Comparison of ENCODE assay signal across 8 mouse cellular contexts in genomic region chr5:96373106-96373505, GRCm38 (mm10). TPM values are rescaled to one million over a fixed set of nuclear protein-coding genes. Genes with fewer than 3 reads are reported as not detected.
DNase-seq lines count a peak whose midpoint lies in the region; ATAC-seq and TF ChIP-seq lines count a peak whose summit lies in the region.

No protein-coding gene starts in this region.

- H3K36me3 ChIP-seq in heart, embryonic 13.5 days = no peaks in the 10 kb centered on the region
- H3K36me3 ChIP-seq in hindbrain, embryonic 12.5 days = no peaks in the 10 kb centered on the region
- H3K36me3 ChIP-seq in midbrain, embryonic 14.5 days (ENCODE audit: control insufficient read depth, insufficient read depth, low read length) = no peaks in the 10 kb centered on the region

- no peaks in the 10 kb centered on the region for H3K9me3 ChIP-seq in heart, embryonic 13.5 days
- no peaks in the 10 kb centered on the region; the same call in 1 of the 2 replicates for H3K9me3 ChIP-seq in hindbrain, embryonic 12.5 days (replicated peaks)
- H3K9me3 ChIP-seq in midbrain, embryonic 14.5 days (ENCODE audit: control insufficient read depth, low read length) = no peaks in the 10 kb centered on the region

- TF ChIP-seq POLR2A in cortical plate, adult 2 months (IDR thresholded peaks at IDR 0.05; ENCODE audit: extremely low read depth, insufficient read depth, low read length) = no peak

- WGBS in heart, embryonic 13.5 days = 17% methylated on average over 6 of the region's 6 CpGs
- WGBS in hindbrain, embryonic 12.5 days = 28% methylated on average over 6 of the region's 6 CpGs
- WGBS in midbrain, embryonic 14.5 days = 35% methylated on average over 6 of the region's 6 CpGs

- DNase-seq in heart, postnatal 14 days = no peak
- no peak for DNase-seq in midbrain, embryonic 14.5 days
- no peak for DNase-seq in B cell, adult 2 months
- no peak for DNase-seq in right cerebral cortex, postnatal 25 days
- DNase-seq in adipocyte (ENCODE audit: low spot score) = no peak

- no peak for TF ChIP-seq CTCF in cortical plate, adult 2 months (IDR thresholded peaks at IDR 0.05; ENCODE audit: extremely low read depth, insufficient read depth, low read length)

- H3K27ac ChIP-seq in heart, embryonic 13.5 days (replicated peaks) = peak overlapping the region; percentile 89
- no peak overlapping the region for H3K27ac ChIP-seq in cortical plate, adult 2 months (ENCODE audit: insufficient read depth, low read length)
- H3K27ac ChIP-seq in hindbrain, embryonic 12.5 days = peak overlapping the region; percentile 64; the same call in 1 of the 2 replicates
- peak overlapping the region; percentile 45; the same call in 1 of the 2 replicates for H3K27ac ChIP-seq in midbrain, embryonic 14.5 days (replicated peaks; ENCODE audit: low read depth, low read length)

- peak overlapping the region; percentile 91 for H3K4me2 ChIP-seq in heart, embryonic 13.5 days
- H3K4me2 ChIP-seq in hindbrain, embryonic 12.5 days (replicated peaks) = peak overlapping the region; percentile 97
- peak overlapping the region; percentile 99 for H3K4me2 ChIP-seq in midbrain, embryonic 14.5 days (ENCODE audit: low read length)

- no peak for ATAC-seq in heart, embryonic 13.5 days (ENCODE audit: extremely low read depth, insufficient number of reproducible peaks, low FRiP score, low TSS enrichment)
- ATAC-seq in hindbrain, embryonic 12.5 days (ENCODE audit: low FRiP score) = peak; percentile 6
- peak; percentile 4; the same call in 1 of the 2 replicates for ATAC-seq in midbrain, embryonic 14.5 days (ENCODE audit: low FRiP score, low TSS enrichment)

- H3K9ac ChIP-seq in heart, embryonic 13.5 days = peak overlapping the region; percentile 89
- H3K9ac ChIP-seq in hindbrain, embryonic 12.5 days = peak overlapping the region; percentile 77
- H3K9ac ChIP-seq in midbrain, embryonic 14.5 days (replicated peaks; ENCODE audit: low read length) = peak overlapping the region; percentile 65

- H3K4me1 ChIP-seq in heart, embryonic 13.5 days = peaks cover 34% of the 10 kb centered on the region
- H3K4me1 ChIP-seq in cortical plate, adult 2 months (ENCODE audit: control insufficient read depth, insufficient read depth, low read length) = no peaks in the 10 kb centered on the region
- peaks cover 12% of the 10 kb centered on the region; the same call in 1 of the 2 replicates for H3K4me1 ChIP-seq in hindbrain, embryonic 12.5 days
- peaks cover 19% of the 10 kb centered on the region for H3K4me1 ChIP-seq in midbrain, embryonic 14.5 days (ENCODE audit: control insufficient read depth, insufficient read depth, low read length)

- intact Hi-C loops in heart, postnatal 14 days (cut with DNase I) = no loop called here

- peak overlapping the region; percentile 85 for H3K4me3 ChIP-seq in heart, embryonic 13.5 days
- peak overlapping the region; percentile 57 for H3K4me3 ChIP-seq in cortical plate, adult 2 months (ENCODE audit: insufficient read depth, low read length)
- peak overlapping the region; percentile 50 for H3K4me3 ChIP-seq in hindbrain, embryonic 12.5 days
- peak overlapping the region; percentile 61 for H3K4me3 ChIP-seq in midbrain, embryonic 14.5 days (replicated peaks; ENCODE audit: low read depth, low read length)

- peaks cover 24% of the 10 kb centered on the region; the same call in 1 of the 2 replicates for H3K27me3 ChIP-seq in heart, embryonic 13.5 days (replicated peaks)
- H3K27me3 ChIP-seq in hindbrain, embryonic 12.5 days = no peaks in the 10 kb centered on the region
- 0 out of 2 replicates have a peak, but pooled peaks cover 3% of the 10 kb centered on the region for H3K27me3 ChIP-seq in midbrain, embryonic 14.5 days (ENCODE audit: control insufficient read depth, insufficient read depth, low read length)

RNA-seq across cellular contexts. Expression of gene Fras1, which starts 0.6 kb away (rescaled TPM):
- 17.8 and 18.3 TPM in 2 replicates for polyA plus RNA-seq in heart, embryonic 13.5 days (2015; fragmentation: Nextera tagmentation; extraction: Ambion mirVana)
- total RNA-seq in heart, postnatal 14 days (2021) = 1 to 10 TPM; 3.5 to 5.4 TPM
- 5.4 and 6.0 TPM in 2 replicates for polyA plus RNA-seq in cortical plate, adult 2 months (2012; rRNA removed)
- polyA plus RNA-seq in hindbrain, embryonic 12.5 days (2016; fragmentation: Nextera tagmentation; extraction: Ambion mirVana) = 11.2 and 13.4 TPM in 2 replicates
- polyA plus RNA-seq in midbrain, embryonic 14.5 days (2014; fragmentation: Nextera tagmentation; extraction: Ambion mirVana) = 6.3 and 7.8 TPM in 2 replicates
